Mouse (Mus musculus) urinary bladder, postnatal 14 days (tissue): ENCODE data around the gene Dcaf6.
"Not testable (repeated sequence)": the region's sequence is repeated elsewhere in the genome, so short reads cannot be mapped to it uniquely, and the experiment has no call there.

Experiments used
- DNase-seq: peaks from one replicate; pipeline ENCODE4 v3.0.0; 2021; ENCODE audit warnings: low spot score

Dcaf6 gene

GRCm38 (mm10) chr1:165421357-165421915 is 38.8 kb downstream of the Dcaf6 start:
- no peak for DNase-seq

GRCm38 (mm10) chr1:165396401-165396805 is 63.9 kb downstream of the Dcaf6 start:
- DNase-seq: no peak

DNA sequence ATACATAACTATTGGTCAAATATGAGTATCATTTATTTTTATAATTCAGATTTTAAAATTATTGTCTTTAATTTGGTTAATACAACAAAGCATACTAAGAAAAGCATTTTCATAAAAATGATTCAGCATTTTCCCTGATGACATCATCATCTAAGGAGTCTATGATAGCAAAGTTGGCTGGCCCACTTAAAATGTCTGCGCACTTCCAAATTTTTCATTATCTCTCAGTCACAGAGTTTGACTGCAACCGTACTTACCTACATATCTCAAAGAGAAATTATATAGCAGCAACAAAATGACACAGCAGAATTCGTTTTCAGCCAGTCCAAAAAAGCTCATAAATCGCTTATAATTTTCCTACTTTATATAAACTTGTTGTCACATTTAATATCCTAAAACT is 64.3 kb downstream of the Dcaf6 start:
- no peak for DNase-seq

DNA sequence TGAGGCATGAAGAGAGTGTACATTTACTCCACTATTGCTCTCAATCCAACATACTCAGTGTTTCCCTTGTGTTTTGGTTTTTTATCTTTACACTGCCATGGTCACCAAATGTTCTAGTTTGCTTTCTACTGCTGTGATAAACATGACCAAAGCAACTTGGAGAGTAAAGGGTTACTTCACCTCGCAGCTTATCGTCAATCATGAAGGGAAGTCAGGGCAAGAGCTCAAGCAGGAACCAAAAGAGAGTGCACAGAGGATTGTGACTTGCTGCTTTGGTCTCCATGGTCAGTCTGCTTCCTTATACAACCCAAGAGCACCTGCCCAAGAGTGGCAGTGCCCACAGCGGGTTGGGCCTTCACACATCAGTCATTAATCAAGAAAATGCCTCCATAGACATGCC is 65.4 kb downstream of the Dcaf6 start:
- no peak for DNase-seq

GRCm38 (mm10) chr1:165393033-165393432 is 67.2 kb downstream of the Dcaf6 start:
- DNase-seq: no peak

DNA sequence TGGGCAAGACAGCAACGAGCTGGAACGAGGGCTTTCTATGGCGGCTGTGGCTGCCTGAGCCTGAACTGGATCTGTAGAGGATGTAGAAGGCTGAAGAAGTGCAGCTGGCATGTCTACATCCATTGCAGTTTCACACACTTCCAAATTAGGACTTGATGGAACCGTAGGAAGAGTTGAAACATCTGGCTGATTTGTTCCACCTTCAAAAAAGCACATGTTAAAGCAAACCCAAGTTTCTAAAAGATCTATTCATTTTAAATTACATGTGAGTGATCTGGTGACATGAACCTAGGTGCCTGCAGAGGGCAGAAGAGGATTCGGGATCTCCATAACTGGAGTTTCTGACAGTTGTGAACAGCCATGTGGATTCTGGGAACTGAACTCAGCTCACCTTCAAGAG is 71.6 kb downstream of the Dcaf6 start:
- peak; percentile 20 for DNase-seq

DNA sequence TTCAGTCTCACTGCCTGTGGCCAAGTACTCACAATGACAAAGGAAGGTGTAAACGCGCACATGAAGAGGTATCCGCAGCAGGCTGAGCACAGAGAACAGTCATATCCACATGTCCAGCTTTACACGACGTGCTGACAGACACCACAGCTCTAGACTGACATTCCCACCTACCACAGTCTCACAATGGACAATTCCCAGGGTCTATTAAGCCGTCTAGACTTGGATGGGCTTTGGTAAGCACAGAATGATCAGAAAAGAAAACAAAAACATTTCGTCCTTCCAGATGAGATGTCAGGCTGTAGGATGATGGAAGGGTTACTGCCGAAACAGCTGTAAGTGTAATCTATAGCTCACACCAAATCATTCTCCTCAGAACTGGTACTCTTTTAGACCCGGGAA is 73.8 kb downstream of the Dcaf6 start:
- DNase-seq: no peak

DNA sequence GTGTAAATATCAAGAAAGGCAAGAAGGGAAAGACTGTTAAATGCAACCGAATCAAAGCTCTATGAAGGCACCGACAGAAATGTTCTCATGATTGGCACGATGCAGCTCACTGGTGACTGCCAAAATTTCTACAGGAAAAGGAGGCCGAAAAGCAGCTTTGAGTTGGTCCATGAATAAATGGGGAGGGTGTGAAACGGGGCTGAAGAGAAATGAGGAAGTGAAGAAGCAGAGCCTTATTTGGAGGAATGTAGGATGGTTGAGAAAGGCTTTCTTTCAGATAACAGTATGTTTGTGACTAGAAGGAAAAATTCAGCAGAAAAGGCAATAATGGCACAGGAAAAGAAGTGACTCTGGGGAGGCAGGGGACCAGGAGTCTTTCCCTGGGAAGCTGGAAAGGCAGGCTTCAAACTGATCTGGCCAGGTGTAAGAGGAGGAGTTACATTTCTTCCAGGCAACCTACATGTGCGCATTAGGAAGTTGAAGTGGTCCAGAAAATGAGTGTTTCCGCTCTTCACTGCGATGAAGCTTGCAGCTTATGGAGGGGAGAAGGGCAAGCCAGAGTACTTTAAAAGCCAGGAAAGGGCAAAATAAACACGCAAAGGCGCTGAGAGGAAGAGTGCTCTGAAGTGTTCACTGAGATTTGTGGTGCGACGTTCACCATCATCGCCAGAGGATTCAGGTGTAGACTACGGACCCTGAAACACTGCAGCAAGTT is 74.3 kb downstream of the Dcaf6 start:
- DNase-seq: no peak

- DNase-seq: no peak
These were observed 86.4 kb downstream of the Dcaf6 start for GRCm38 (mm10) chr1:165373839-165374238.

DNA sequence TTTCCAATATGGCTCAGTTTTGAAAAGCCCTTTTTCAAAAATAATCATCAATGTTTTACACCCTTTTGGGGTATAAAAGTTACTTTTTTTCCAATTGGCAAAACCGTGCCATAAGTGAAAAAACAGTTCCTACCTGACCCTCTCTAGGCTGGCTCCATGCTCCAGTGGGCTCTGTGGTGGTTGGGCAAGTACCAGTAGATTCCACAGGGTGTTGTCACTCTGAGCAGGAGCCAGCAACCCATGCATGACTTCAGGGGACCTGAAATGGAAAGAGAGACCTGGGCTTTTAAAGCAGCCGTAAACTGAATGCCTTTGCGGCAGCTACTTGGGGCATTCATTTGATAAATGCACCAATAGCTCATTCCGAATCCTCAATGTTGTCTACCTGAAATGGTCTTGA is 89.3 kb downstream of the Dcaf6 start:
- no peak for DNase-seq

GRCm38 (mm10) chr1:165365057-165365456 is 95.2 kb downstream of the Dcaf6 start:
- DNase-seq: no peak

DNA sequence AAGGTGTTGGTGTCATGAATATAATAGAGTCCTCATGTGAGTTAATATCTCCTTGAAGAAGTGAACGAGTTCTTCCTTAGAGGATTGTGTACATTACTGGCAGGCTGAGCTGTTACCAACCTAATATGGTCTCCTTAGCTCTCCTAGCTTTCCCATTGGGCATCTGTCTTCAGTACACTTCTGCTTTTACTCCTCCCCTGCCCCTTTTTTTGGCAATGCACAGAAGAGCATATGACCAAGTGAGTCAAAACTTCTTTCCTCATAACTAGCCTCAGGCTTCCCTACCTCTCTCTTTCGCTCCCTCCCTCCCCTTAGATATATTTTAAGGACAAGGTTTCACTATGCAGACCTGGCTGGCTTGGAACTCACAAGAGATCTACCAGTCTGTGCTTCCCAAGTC is 97.0 kb downstream of the Dcaf6 start:
- DNase-seq: no peak

DNA sequence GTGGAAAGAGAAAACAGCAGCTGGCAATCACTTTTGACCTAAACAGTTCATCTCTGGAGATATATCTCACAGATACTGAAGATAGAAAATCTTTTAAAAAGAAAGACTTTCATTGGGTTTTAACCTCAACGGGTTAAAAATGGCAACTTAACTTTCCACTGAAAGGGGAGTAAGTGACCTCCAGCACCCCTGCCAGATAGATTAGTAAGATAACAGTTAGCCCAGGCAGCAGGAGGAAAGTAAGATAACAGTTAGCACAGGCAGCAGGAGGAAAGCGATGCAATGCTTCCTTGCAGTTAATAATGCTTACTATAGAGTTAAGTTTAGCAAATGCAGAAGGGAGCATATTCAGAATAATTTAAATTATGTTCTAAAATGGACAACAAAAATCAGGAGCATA is 103.9 kb downstream of the Dcaf6 start:
- no peak for DNase-seq

- DNase-seq: no peak
These were observed 111.6 kb downstream of the Dcaf6 start for GRCm38 (mm10) chr1:165348627-165349026.

DNA sequence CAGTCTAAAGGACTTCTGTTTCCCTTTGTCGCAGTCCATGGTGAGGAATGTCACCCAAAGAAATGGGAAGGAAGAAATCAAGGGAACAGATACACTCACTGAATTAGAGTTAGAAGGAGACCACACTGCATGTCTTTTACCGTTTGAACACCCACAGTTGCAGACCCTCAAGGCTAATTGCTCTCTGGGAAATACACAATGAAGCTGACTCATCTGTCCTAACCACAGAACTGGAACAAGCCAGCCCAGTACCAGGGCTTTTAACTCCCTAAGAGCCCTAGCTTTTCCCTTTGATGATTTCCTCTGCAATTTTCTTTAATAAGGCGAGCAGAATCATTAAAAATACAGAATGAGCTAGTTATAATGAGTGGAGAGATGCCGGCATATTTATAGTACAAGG is 115.8 kb downstream of the Dcaf6 start:
- DNase-seq: no peak

DNA sequence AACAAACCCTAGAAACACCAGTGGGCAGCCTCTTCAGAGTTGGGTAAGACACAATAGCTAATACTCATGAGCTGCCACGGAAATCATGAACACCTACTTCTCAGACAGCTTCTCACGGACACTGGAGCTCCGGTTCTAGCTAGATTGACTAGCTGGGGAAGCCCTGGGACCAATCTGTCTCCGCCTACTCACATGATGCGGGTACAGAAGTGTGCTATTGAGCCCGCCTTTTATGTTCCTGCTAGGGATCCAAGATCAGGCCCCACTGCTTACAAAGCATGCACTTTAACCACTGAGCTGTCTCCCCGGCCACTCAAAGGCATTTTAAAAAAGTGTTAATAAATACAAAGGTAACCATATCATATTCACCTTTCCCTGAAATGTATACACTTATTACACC is 118.1 kb downstream of the Dcaf6 start:
- no peak for DNase-seq

GRCm38 (mm10) chr1:165332797-165333196 is 127.5 kb downstream of the Dcaf6 start:
- DNase-seq: no peak

- DNase-seq: no peak
These were observed 129.4 kb downstream of the Dcaf6 start for GRCm38 (mm10) chr1:165330859-165331258.

- not testable (repeated sequence) for DNase-seq
These were observed 131.6 kb downstream of the Dcaf6 start for GRCm38 (mm10) chr1:165328384-165329289.

GRCm38 (mm10) chr1:165327831-165328230 is 132.4 kb downstream of the Dcaf6 start:
- no peak for DNase-seq

- DNase-seq: no peak
These were observed 132.9 kb downstream of the Dcaf6 start for GRCm38 (mm10) chr1:165327370-165327769.

DNA sequence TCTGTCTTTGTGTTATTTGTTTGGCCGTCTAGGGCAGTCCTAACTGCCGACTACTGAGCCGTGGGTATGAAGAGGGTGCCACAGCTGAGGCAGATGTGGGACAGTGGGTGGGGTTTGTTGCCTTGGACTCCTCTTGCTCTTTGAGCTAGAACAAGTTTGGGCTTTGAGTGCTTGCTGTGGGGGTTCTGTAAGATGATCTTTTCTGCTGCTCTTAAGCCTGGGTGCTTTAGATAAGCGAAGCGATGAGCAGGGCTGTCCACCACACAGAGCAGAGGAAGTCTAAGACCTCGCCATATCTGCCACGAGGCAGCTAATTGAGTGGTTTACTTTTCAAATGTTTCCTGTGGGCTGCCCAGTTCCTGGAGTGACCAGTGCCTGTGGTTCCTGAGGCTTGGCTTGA is 137.3 kb downstream of the Dcaf6 start:
- DNase-seq: no peak

GRCm38 (mm10) chr1:165321891-165322290 is 138.4 kb downstream of the Dcaf6 start:
- no peak for DNase-seq
